Mouse (Mus musculus) CH12.LX (cell line): ENCODE data around the gene Mast3. TPM values are rescaled to one million over a fixed set of nuclear protein-coding genes. Genes with fewer than 3 reads are reported as not detected.
A peak's percentile ranks its signal among the peaks of the same experiment; 100 is the strongest.

Experiments used
- DNase-seq: peaks from one replicate; pipeline ENCODE4 v3.0.0-alpha.2; 2013; ENCODE audit errors: extremely low read depth
- H3K27ac ChIP-seq: 2 replicates; pipeline ENCODE4 v1.5.1; 2012; ENCODE audit warnings: low read depth, mild to moderate bottlenecking, control low read depth, moderate library complexity; ENCODE audit not compliant: insufficient read depth
- H3K27me3 ChIP-seq: replicated peaks from 2 replicates; pipeline ENCODE3; 2012; ENCODE audit warnings: inconsistent platforms
- H3K36me3 ChIP-seq, 2 experiments: replicated peaks in 1 of 2; 2 replicates each; pipeline versions ENCODE3 to v1.6.1; 2012; ENCODE audit warnings: inconsistent platforms in 1 of 2, low read length in 1 of 2, mild to moderate bottlenecking in 1 of 2, mixed read lengths in 1 of 2, moderate library complexity in 1 of 2; ENCODE audit not compliant: control insufficient read depth in 1 of 2, insufficient read depth in 1 of 2
- H3K4me1 ChIP-seq, 2 experiments: 2 replicates each; pipeline ENCODE4 v1.6.1; 2012; ENCODE audit warnings: inconsistent platforms in 1 of 2, moderate library complexity in 1 of 2; ENCODE audit not compliant: insufficient read depth in 2 of 2, control insufficient read depth in 1 of 2
- H3K4me2 ChIP-seq: 2 replicates; pipeline ENCODE4 v1.6.1; 2012; ENCODE audit warnings: low read depth, mild to moderate bottlenecking, control low read depth; ENCODE audit not compliant: poor library complexity, insufficient read depth, severe bottlenecking
- H3K4me3 ChIP-seq, 3 experiments: fragments of 150-350 bp in 1 of 3; sonication (generic) in 1 of 3; replicated peaks in 1 of 3; 2 replicates each; pipeline versions ENCODE3 to v1.5.1; 2011 to 2012; ENCODE audit warnings: low read depth in 2 of 3, low read length in 2 of 3, mild to moderate bottlenecking in 2 of 3, moderate library complexity in 2 of 3, control low read depth in 1 of 3, improper control_type of control experiment in 1 of 3, inconsistent platforms in 1 of 3, mixed read lengths in 1 of 3; ENCODE audit not compliant: poor library complexity in 1 of 3
- H3K79me2 ChIP-seq: replicated peaks from 2 replicates; pipeline ENCODE4 v1.6.1; 2012; ENCODE audit warnings: mild to moderate bottlenecking, moderate library complexity; ENCODE audit not compliant: control insufficient read depth, poor library complexity, insufficient read depth, severe bottlenecking; ENCODE audit errors: extremely low read depth
- H3K9ac ChIP-seq: 2 replicates; pipeline ENCODE4 v1.6.1; 2012; ENCODE audit warnings: low read depth, mild to moderate bottlenecking, control low read depth, moderate library complexity; ENCODE audit not compliant: insufficient read depth
- H3K9me3 ChIP-seq: replicated peaks from 2 replicates; pipeline ENCODE3; 2012; ENCODE audit warnings: low read length, inconsistent platforms, mixed read lengths
- BHLHE40 ChIP-seq: IDR thresholded peaks from 2 replicates; pipeline ENCODE4 v1.6.1; 2011; ENCODE audit warnings: mild to moderate bottlenecking, low read depth, low read length, improper control_type of control experiment
- CHD1 ChIP-seq: IDR thresholded peaks from 2 replicates; pipeline ENCODE4 v1.6.1; 2012; ENCODE audit warnings: low read depth, low read length, improper control_type of control experiment, inconsistent platforms
- CHD2 ChIP-seq: IDR thresholded peaks from 2 replicates; pipeline ENCODE4 v1.6.1; 2011; ENCODE audit warnings: low read length, improper control_type of control experiment
- CTCF ChIP-seq, 2 experiments: IDR thresholded peaks in 1 of 2; conservative IDR thresholded peaks in 1 of 2; 2 replicates each; pipeline ENCODE4 v1.5.1; 2011 to 2012; ENCODE audit warnings: low read depth in 2 of 2, low read length in 2 of 2, improper control_type of control experiment in 1 of 2, inconsistent platforms in 1 of 2, mild to moderate bottlenecking in 1 of 2, moderate library complexity in 1 of 2
- E2F4 ChIP-seq: IDR thresholded peaks from 2 replicates; pipeline ENCODE4 v1.6.1; 2011; ENCODE audit warnings: low read depth, low read length, improper control_type of control experiment; ENCODE audit not compliant: insufficient replicate concordance
- ELF1 ChIP-seq: IDR thresholded peaks from 2 replicates; pipeline ENCODE4 v1.6.1; 2014; ENCODE audit warnings: low read depth, mild to moderate bottlenecking, inconsistent platforms, low read length, improper control_type of control experiment
- EP300 ChIP-seq: IDR thresholded peaks from 2 replicates; pipeline ENCODE4 v1.6.1; 2011; ENCODE audit warnings: low read length, improper control_type of control experiment
- ETS1 ChIP-seq: conservative IDR thresholded peaks from 2 replicates; pipeline ENCODE4 v1.6.1; 2012; ENCODE audit warnings: low read depth, mild to moderate bottlenecking, inconsistent platforms, low read length, improper control_type of control experiment, moderate library complexity
- GABPA ChIP-seq: IDR thresholded peaks from 2 replicates; pipeline ENCODE4 v1.6.1; 2012; ENCODE audit warnings: low read depth, low read length, improper control_type of control experiment, inconsistent platforms; ENCODE audit not compliant: insufficient replicate concordance
- HCFC1 ChIP-seq: IDR thresholded peaks from 2 replicates; pipeline ENCODE4 v1.6.1; 2012; ENCODE audit warnings: low read depth, mild to moderate bottlenecking, inconsistent platforms, low read length, improper control_type of control experiment
- IRF4 ChIP-seq: IDR thresholded peaks from 2 replicates; pipeline ENCODE4 v1.6.1; 2014; ENCODE audit warnings: low read depth, mild to moderate bottlenecking, inconsistent platforms, low read length, improper control_type of control experiment
- JUN ChIP-seq: IDR thresholded peaks from 2 replicates; pipeline ENCODE4 v1.6.1; 2011; ENCODE audit warnings: low read depth, mild to moderate bottlenecking, low read length, improper control_type of control experiment, moderate library complexity; ENCODE audit not compliant: insufficient read depth
- JUND ChIP-seq: conservative IDR thresholded peaks from 2 replicates; pipeline ENCODE4 v1.6.1; 2011; ENCODE audit warnings: low read depth, low read length, improper control_type of control experiment
- KAT2A ChIP-seq: IDR thresholded peaks from 2 replicates; pipeline ENCODE4 v1.6.1; 2012; ENCODE audit warnings: low read length, improper control_type of control experiment, inconsistent platforms; ENCODE audit not compliant: insufficient replicate concordance
- MAFK ChIP-seq: IDR thresholded peaks from 2 replicates; pipeline ENCODE4 v1.6.1; 2011; ENCODE audit warnings: low read length, improper control_type of control experiment; ENCODE audit not compliant: insufficient replicate concordance
- MAX ChIP-seq: IDR thresholded peaks from 2 replicates; pipeline ENCODE4 v1.6.1; 2011; ENCODE audit warnings: low read length, improper control_type of control experiment
- MEF2A ChIP-seq: IDR thresholded peaks from 2 replicates; pipeline ENCODE4 v1.6.1; 2014; ENCODE audit warnings: low read depth, mild to moderate bottlenecking, inconsistent platforms, low read length, improper control_type of control experiment, borderline replicate concordance
- MXI1 ChIP-seq: IDR thresholded peaks from 2 replicates; pipeline ENCODE4 v1.6.1; 2011; ENCODE audit warnings: mild to moderate bottlenecking, low read depth, low read length, improper control_type of control experiment
- MYC ChIP-seq: IDR thresholded peaks from 2 replicates; pipeline ENCODE4 v1.6.1; 2011; ENCODE audit warnings: low read depth, mild to moderate bottlenecking, improper control_type of control experiment, low read length
- NELFE ChIP-seq: IDR thresholded peaks from 2 replicates; pipeline ENCODE4 v1.6.1; 2011; ENCODE audit warnings: low read depth, low read length, improper control_type of control experiment
- NRF1 ChIP-seq: IDR thresholded peaks from 2 replicates; pipeline ENCODE4 v1.6.1; 2014; ENCODE audit warnings: low read depth, mild to moderate bottlenecking, inconsistent platforms, low read length, improper control_type of control experiment, moderate library complexity
- RAD21 ChIP-seq: IDR thresholded peaks from 2 replicates; pipeline ENCODE4 v1.6.1; 2011; ENCODE audit warnings: low read depth, mild to moderate bottlenecking, low read length, improper control_type of control experiment, moderate library complexity
- RCOR1 ChIP-seq: conservative IDR thresholded peaks from 2 replicates; pipeline ENCODE4 v1.6.1; 2012; ENCODE audit warnings: low read depth, mild to moderate bottlenecking, inconsistent platforms, low read length, improper control_type of control experiment
- SMC3 ChIP-seq: IDR thresholded peaks from 2 replicates; pipeline ENCODE4 v1.6.1; 2011; ENCODE audit warnings: low read depth, low read length, improper control_type of control experiment
- TCF12 ChIP-seq: IDR thresholded peaks from 2 replicates; pipeline ENCODE4 v1.6.1; 2014; ENCODE audit warnings: low read depth, mild to moderate bottlenecking, inconsistent platforms, low read length, improper control_type of control experiment
- UBTF ChIP-seq: IDR thresholded peaks from 2 replicates; pipeline ENCODE4 v1.6.1; 2012; ENCODE audit warnings: low read depth, mild to moderate bottlenecking, inconsistent platforms, low read length, improper control_type of control experiment, moderate library complexity
- USF1 ChIP-seq: IDR thresholded peaks from 2 replicates; pipeline ENCODE4 v1.6.1; 2014; ENCODE audit warnings: low read depth, mild to moderate bottlenecking, inconsistent platforms, low read length, improper control_type of control experiment
- USF2 ChIP-seq: conservative IDR thresholded peaks from 2 replicates; pipeline ENCODE4 v1.6.1; 2011; ENCODE audit warnings: low read depth, low read length, improper control_type of control experiment
- ZC3H11A ChIP-seq: IDR thresholded peaks from 2 replicates; pipeline ENCODE4 v1.6.1; 2012; ENCODE audit warnings: low read depth, mild to moderate bottlenecking, inconsistent platforms, low read length, improper control_type of control experiment
- ZKSCAN1 ChIP-seq: IDR thresholded peaks from 2 replicates; pipeline ENCODE4 v1.6.1; 2012; ENCODE audit warnings: low read depth, inconsistent platforms, low read length, improper control_type of control experiment, borderline replicate concordance
- ZMIZ1 ChIP-seq: IDR thresholded peaks from 2 replicates; pipeline ENCODE4 v1.6.1; 2012; ENCODE audit warnings: low read depth, mild to moderate bottlenecking, inconsistent platforms, low read length, improper control_type of control experiment
- ZNF384 ChIP-seq: IDR thresholded peaks from 2 replicates; pipeline ENCODE4 v1.6.1; 2012; ENCODE audit warnings: low read depth, low read length, improper control_type of control experiment, inconsistent platforms
- dilution Hi-C: fragments of 300-500 bp; cut with MboI; formaldehyde crosslinking; loops from 2 replicates; pipeline ENCODE4 v1.14.3; 2020; ENCODE audit warnings: low sequenced_read_pairs; ENCODE audit not compliant: extremely low pct_unique_long_range_greater_than_20kb, extremely low pct_ligation_motif_present
- in situ Hi-C: fragments of 300-500 bp; cut with MboI; formaldehyde crosslinking; loops from 3 replicates; pipeline ENCODE4 v1.14.3; 2019; ENCODE audit warnings: low sequenced_read_pairs, low pct_ligation_motif_present, low pct_unique_long_range_greater_than_20kb, mixed read lengths
- polyA plus RNA-seq: library from polyadenylated mRNA; unstranded; fragments of >175 nt; gene quantifications from 2 replicates; pipeline ENCODE4 v1.2.1, GENCODE M21; 2012; ENCODE audit warnings: low read depth; ENCODE audit not compliant: insufficient read length
- total RNA-seq, 2 experiments: library from RNA; depleted of rRNA; stranded (reverse); fragments of 300-350 nt in 1 of 2; fragments of >200 nt in 1 of 2; gene quantifications; 2 replicates each; pipeline ENCODE4 v1.2.3; 2012 to 2014

Gene Mast3
- total and polyA plus RNA-seq, 3 experiments: 7.0 to 23.4 (median 11.6) TPM

- H3K4me1 ChIP-seq: peaks cover 0 to 21% of the 10 kb centered on the region in 2 experiments; a peak in 2 of 4 replicates
- no peaks in the 10 kb centered on the region for H3K79me2 ChIP-seq
- no peak overlapping the region for H3K4me2 ChIP-seq
- no peak overlapping the region for H3K27ac ChIP-seq
- peaks cover 67% of the 10 kb centered on the region for H3K27me3 ChIP-seq
- no peak for TF ChIP-seq RCOR1
- no peak for TF ChIP-seq USF1
- no peak for TF ChIP-seq ZNF384
- no peak overlapping the region for H3K9ac ChIP-seq
- no peaks in the 10 kb centered on the region for H3K36me3 ChIP-seq
- in situ Hi-C loops (loop anchor here (10.0 kb wide), 1 partner anchor 130 kb away; the partner anchor contains the start of gene Gm3336), dilution Hi-C loops (no loop called here)
- no peaks in the 10 kb centered on the region for H3K9me3 ChIP-seq
- no peak overlapping the region for H3K4me3 ChIP-seq
- DNase-seq: no peak
Measured at GRCm38 (mm10) chr8:70845108-70845507, 40.3 kb upstream of the Mast3 start.

- Histone ChIP-seq H3K9me3 (no peaks in the 10 kb centered on the region), H3K27ac (no peak overlapping the region), H3K4me1 (peaks cover 0 to 23% of the 10 kb centered on the region in 2 experiments; a peak in 2 of 4 replicates), H3K4me3 (no peak overlapping the region), H3K4me2 (no peak overlapping the region), H3K9ac (no peak overlapping the region), H3K36me3 (no peaks in the 10 kb centered on the region), H3K27me3 (peaks cover 61% of the 10 kb centered on the region), H3K79me2 (no peaks in the 10 kb centered on the region)
- dilution Hi-C loops (no loop called here), in situ Hi-C loops (loop anchor here (5.0 to 10.0 kb wide), 2 partner anchors 82 to 130 kb away; partner anchors contain the start of genes Gm3336 and Mpv17l2)
- DNase-seq: peak; percentile 85
- TF ChIP-seq IRF4 (no peak; the same call in 1 of the 2 replicates), JUN (no peak), RAD21 (peak; percentile 84), NRF1 (0 out of 2 replicates have a peak, but pooled peaks have one; percentile 20), ZKSCAN1 (no peak), USF2 (no peak), ZNF384 (no peak), MEF2A (no peak; the same call in 1 of the 2 replicates), CHD2 (no peak), ZMIZ1 (no peak), USF1 (no peak), UBTF (no peak), ETS1 (no peak), BHLHE40 (no peak), ZC3H11A (peak; percentile 84), GABPA (no peak), CTCF (conservative IDR thresholded peaks at IDR 0.05 in 1 of 2, IDR thresholded peaks at IDR 0.05 in 1 of 2; ENCODE audit: low read depth in 2 of 2, low read length in 2 of 2) (peak; percentile 59 to 97; a peak in 3 of 4 replicates), ELF1 (no peak), TCF12 (no peak), KAT2A (no peak), MYC (no peak), HCFC1 (no peak), MAX (no peak), SMC3 (peak; percentile 96), MXI1 (no peak), MAFK (no peak), JUND (no peak), NELFE (no peak), RCOR1 (no peak), EP300 (no peak), CHD1 (no peak), E2F4 (no peak)
Measured at GRCm38 (mm10) chr8:70844523-70844922, 39.7 kb upstream of the Mast3 start.
